Mouse (Mus musculus): ENCODE data around the gene Cdh19. TPM values are rescaled to one million over a fixed set of nuclear protein-coding genes. Genes with fewer than 3 reads are reported as not detected.

Cdh19 gene
- polyA plus RNA-seq (2012; rRNA removed) = 0.13 and 0.21 TPM in 2 replicates

GRCm38 (mm10) chr1:110977484-110977883 lies at the start of gene Cdh19:
TSS of gene Cdh19 (minus strand) at chr1:110977584.
- peak; percentile 6 for DNase-seq (ENCODE audit: low read depth)
- no peak for TF ChIP-seq POLR2A (IDR thresholded peaks at IDR 0.05; ENCODE audit: borderline replicate concordance, extremely low read depth, insufficient read depth, insufficient read length, poor library complexity, severe bottlenecking)
- TF ChIP-seq CTCF (IDR thresholded peaks at IDR 0.05; ENCODE audit: borderline replicate concordance, extremely low read depth, insufficient read depth, insufficient read length) = no peak

GRCm38 (mm10) chr1:111020434-111021060 lies 43.2 kb upstream of the Cdh19 start:
- no peak for TF ChIP-seq POLR2A (IDR thresholded peaks at IDR 0.05; ENCODE audit: borderline replicate concordance, extremely low read depth, insufficient read depth, insufficient read length, poor library complexity, severe bottlenecking)
- TF ChIP-seq CTCF (IDR thresholded peaks at IDR 0.05; ENCODE audit: borderline replicate concordance, extremely low read depth, insufficient read depth, insufficient read length) = no peak
- peak; percentile 48 for DNase-seq (ENCODE audit: low read depth)

GRCm38 (mm10) chr1:111017640-111018039 lies 40.3 kb upstream of the Cdh19 start:
- peak; percentile 62 for DNase-seq (ENCODE audit: low read depth)
- TF ChIP-seq CTCF (IDR thresholded peaks at IDR 0.05; ENCODE audit: borderline replicate concordance, extremely low read depth, insufficient read depth, insufficient read length) = no peak
- TF ChIP-seq POLR2A (IDR thresholded peaks at IDR 0.05; ENCODE audit: borderline replicate concordance, extremely low read depth, insufficient read depth, insufficient read length, poor library complexity, severe bottlenecking) = no peak

- DNase-seq (ENCODE audit: low read depth) = peak; percentile 60
- TF ChIP-seq POLR2A (IDR thresholded peaks at IDR 0.05; ENCODE audit: borderline replicate concordance, extremely low read depth, insufficient read depth, insufficient read length, poor library complexity, severe bottlenecking) = no peak
- no peak for TF ChIP-seq CTCF (IDR thresholded peaks at IDR 0.05; ENCODE audit: borderline replicate concordance, extremely low read depth, insufficient read depth, insufficient read length)
These were observed 12.4 kb upstream of the Cdh19 start for GRCm38 (mm10) chr1:110989824-110990223.

- no peak for TF ChIP-seq POLR2A (IDR thresholded peaks at IDR 0.05; ENCODE audit: borderline replicate concordance, extremely low read depth, insufficient read depth, insufficient read length, poor library complexity, severe bottlenecking)
- no peak for TF ChIP-seq CTCF (IDR thresholded peaks at IDR 0.05; ENCODE audit: borderline replicate concordance, extremely low read depth, insufficient read depth, insufficient read length)
- no peak for DNase-seq (ENCODE audit: low read depth)
These were observed 8.2 kb downstream of the Cdh19 start for GRCm38 (mm10) chr1:110969201-110969600.

GRCm38 (mm10) chr1:110909752-110910151 lies 67.6 kb downstream of the Cdh19 start:
- TF ChIP-seq CTCF (IDR thresholded peaks at IDR 0.05; ENCODE audit: borderline replicate concordance, extremely low read depth, insufficient read depth, insufficient read length) = no peak
- TF ChIP-seq POLR2A (IDR thresholded peaks at IDR 0.05; ENCODE audit: borderline replicate concordance, extremely low read depth, insufficient read depth, insufficient read length, poor library complexity, severe bottlenecking) = no peak
- DNase-seq (ENCODE audit: low read depth) = no peak

GRCm38 (mm10) chr1:110909218-110909617 lies 68.2 kb downstream of the Cdh19 start:
- no peak for DNase-seq (ENCODE audit: low read depth)
- no peak for TF ChIP-seq CTCF (IDR thresholded peaks at IDR 0.05; ENCODE audit: borderline replicate concordance, extremely low read depth, insufficient read depth, insufficient read length)
- TF ChIP-seq POLR2A (IDR thresholded peaks at IDR 0.05; ENCODE audit: borderline replicate concordance, extremely low read depth, insufficient read depth, insufficient read length, poor library complexity, severe bottlenecking) = no peak

GRCm38 (mm10) chr1:110904266-110904665 lies 73.1 kb downstream of the Cdh19 start:
- no peak for DNase-seq (ENCODE audit: low read depth)
- TF ChIP-seq CTCF (IDR thresholded peaks at IDR 0.05; ENCODE audit: borderline replicate concordance, extremely low read depth, insufficient read depth, insufficient read length) = no peak
